Mouse (Mus musculus): ENCODE data around the gene Lrig2.

The Lrig2 gene

DNA sequence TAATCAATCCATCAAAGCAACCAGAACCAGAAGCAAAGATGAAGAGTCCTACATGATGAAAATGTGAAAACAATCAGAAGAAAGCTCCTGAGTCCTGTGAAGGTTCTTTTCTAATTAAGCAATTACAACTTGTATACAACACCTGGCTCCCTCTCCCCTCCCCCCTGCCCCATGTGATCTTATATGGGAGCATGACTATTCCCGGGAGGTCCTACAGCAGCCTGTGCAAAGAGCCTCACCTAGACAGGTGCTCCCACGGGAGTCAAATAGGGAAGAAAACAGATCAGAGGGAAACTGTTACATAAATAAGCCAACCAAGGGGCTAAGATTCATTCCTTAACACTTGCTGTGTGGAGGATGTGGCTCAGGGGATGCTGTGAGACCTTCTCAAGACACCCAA, 143.8 kb downstream of the Lrig2 start:
- DNase-seq (ENCODE audit: low read depth), result no peak

DNA sequence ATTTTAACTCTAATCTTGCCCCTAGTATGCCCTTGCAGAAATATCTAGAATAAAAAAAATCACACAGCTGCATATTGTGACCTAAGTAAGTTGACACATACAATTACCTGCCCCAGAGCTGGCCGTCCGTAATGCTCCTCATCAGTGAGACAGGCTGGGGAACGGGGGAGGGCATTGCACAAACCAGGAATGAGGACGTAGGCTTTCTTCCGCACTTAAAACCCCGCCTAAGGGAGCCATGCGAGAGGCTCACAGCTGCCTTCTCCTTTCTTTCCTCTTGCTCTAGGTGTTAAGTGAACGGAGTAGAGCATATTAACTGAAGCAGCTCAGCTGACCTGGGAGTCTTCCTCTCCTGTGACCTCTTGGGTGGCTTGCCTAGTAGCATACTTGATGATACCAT, 149.9 kb downstream of the Lrig2 start:
- no peak for DNase-seq (ENCODE audit: low read depth)

DNA sequence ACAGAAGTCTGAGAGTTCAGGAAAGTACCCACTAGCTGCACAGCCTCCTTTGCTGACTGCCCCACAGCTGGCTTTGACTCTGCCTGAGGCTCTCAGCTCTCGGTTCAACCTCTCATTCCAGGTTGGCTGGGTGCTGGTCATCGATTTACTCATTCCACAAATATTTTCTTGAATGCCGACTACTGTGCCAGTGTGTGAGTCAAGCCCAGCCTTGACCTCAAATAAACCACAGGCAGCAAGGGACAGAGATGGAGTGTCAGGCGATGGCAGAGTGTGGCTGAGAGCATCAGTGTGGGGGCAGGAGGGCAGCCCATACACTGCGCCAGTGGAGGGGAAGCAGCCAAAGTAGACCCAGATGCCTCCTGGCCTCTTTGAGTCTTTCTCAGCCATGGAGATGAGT, 151.4 kb downstream of the Lrig2 start:
- DNase-seq (ENCODE audit: low read depth), result peak; percentile 15

DNA sequence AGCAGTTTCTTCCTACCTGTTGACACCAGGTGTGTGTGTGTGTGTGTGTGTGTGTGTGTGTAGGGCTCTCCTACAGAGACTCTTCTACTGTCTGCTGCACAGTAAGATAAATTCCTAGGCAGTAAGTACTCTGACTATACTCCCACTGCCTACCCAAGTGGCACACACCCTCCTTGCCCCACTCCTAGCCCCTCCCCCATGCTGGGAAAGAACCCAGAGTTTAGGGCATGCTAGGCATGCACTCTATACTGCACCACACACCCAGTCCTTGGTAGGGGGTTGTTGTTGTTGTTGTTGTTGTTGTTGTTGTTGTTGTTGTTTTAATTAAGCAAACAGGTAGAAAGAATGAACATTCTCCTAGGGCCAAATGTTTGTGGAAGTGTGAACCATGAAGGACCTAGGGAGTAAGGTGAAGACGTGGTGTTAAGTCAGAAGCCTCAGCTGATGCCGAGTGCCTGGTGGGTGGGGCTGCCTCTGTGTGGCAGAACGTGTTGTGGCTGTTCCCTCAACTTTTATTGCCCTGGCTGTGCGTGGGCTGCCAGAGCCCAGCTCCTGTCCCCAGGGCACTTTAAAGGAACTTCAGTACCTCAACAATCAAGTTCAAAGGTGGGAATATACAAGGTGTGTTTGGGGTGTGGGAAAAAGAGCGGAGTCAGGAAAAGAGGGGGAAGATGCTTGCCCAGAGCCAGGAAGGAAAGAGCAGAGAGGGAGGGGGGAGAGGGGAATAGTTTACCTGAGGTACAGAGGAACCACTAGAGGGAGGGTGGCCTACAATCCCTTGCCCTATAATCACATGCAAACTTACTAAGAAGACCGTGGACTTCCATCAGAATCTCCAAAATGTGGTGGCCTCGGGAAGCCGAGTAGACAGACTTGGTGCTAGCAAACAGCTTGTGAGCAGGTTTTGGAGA, 152.2 kb downstream of the Lrig2 start:
- no peak for DNase-seq (ENCODE audit: low read depth)

DNA sequence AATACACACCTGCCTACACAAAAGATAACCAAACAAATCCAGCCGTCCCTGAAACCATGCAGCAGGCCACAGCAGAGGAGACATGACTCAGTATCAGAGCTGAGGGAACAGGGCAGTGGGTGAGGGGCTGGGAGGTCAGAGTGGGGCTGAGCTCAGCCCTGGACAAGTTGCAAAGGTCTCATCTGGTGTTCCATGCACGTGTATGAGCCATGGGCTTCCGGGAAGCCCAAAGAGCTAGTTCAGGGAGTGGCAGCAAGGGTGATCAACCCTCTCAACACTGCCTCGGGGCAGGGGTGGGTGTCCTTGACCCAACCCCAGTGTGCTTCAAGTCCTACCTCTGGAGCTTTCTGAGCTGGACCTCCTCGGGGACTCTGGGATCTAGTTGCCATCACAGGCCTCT, 153.0 kb downstream of the Lrig2 start:
- no peak for DNase-seq (ENCODE audit: low read depth)

DNA sequence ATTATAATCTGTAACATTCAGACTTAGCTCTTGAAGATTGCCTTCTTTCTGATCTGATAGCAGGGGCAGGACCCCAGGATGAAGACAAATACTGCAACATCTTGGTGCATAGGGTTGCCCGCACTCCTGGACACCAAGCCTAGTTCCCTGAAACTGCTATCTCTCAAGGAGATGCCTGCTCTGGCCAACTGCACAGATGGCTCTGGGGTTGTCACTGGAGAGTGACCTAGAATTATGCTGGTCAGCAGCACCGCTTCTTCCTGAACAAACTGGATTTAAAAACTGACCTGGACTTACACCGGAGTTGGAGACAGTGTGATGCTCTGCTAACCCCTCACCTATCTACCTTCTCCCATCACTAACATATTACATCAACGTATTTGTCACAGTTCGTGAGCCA, 155.6 kb downstream of the Lrig2 start:
- no peak for DNase-seq (ENCODE audit: low read depth)

DNA sequence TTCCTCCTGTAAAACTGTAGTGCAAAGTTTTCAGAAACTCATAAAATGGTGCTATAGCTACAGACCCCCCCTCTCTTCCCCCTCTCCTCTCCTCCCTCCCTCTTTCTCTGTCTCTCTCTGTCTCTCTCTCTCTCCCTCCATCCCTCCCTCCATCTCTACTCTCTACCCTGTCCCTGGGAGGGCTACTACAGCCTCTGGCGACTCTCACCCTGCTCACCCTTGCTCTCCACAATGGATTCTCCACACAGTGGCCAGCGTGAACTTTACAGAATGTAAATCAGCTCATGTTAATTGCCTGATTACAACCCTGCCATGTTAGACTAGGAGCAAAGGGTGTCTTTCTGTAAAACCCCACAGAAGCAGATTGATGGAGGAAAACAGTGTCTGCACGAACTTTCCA, 157.8 kb downstream of the Lrig2 start:
- no peak for DNase-seq (ENCODE audit: low read depth)

DNA sequence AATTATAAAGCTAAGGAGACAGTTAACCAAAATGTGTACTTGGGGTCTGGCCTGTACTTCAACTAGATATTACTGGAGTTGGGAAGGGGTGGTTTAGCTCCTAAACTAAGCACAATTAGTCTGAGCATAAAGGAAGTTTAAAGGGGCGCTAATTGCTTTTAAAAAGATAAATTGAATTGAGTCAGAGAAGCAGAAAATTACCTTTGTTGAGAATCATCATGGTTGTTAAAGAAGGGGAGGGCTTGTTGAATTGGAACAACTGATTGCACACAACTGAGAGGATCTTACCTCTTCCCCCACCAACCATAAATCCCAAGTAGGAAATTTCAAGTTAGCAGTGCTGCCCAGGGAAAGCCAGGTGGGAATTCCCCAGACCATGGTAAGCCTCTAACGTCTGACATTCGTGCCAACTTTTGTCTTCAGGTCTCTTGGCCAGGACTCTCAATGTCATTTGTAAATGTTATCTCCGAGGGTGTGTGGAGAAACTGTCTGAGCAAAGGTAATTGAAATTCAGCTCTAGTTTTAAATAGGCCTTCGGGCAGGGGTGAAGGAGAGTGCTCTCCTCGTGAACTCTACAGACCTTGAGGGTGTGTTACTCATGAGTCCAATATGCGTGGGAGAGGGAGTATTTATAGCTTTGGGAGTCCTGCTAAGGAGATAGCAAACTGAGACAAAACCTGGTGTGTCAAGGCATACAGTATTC, 159.2 kb downstream of the Lrig2 start:
- no peak for DNase-seq (ENCODE audit: low read depth)

DNA sequence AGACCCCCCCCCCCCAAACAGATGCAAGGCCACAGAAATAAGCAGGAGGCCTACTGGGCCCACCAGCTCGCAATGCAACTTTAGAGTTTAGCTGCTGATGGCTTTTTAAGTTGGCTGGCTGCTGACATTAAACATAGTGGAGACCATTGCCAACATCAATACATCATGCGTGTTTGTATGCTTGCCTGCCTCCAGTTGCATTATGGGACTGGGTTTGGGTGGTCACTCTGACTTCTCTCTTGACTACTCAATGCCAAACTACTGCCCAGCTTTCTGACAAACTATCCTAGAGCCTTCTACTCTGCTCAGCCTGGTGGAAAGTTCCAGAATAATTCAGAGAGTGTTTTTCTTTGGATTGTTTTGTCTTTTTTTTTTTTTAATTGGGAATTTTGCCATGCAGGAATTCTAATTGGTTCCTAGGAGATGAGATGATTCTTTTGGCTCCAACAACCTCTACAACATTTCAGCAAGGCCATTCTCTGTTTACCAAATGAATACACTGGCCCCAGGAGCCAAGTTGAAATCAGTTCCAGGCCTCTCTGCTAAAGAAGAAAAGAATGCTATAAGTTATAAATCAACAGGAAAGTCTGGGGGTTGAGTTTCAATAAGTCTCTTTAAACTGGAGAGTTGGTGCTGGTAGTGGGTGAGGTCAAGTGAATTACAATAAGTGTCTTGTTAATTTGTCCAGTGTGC, 161.3 kb downstream of the Lrig2 start:
- DNase-seq (ENCODE audit: low read depth), result no peak

DNA sequence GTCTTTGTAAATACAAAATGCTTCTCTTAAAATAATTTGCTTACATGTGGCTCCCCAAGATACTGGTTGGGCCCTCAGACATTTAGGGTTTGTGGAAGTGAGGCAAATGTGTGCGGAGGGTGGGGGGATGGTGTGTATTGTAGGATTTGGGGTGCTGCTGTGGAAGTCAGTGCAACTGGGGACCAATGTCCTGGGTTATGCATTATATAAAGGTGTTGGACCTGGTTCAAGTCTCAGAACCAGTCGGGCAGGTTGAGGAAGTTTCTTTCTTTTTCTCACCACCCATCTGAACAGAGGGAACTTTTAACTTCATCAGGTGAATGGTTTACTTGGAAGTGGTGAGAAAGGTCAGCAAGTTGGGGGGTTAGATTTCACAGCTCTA, 161.9 kb downstream of the Lrig2 start:
- DNase-seq (ENCODE audit: low read depth), result no peak

DNA sequence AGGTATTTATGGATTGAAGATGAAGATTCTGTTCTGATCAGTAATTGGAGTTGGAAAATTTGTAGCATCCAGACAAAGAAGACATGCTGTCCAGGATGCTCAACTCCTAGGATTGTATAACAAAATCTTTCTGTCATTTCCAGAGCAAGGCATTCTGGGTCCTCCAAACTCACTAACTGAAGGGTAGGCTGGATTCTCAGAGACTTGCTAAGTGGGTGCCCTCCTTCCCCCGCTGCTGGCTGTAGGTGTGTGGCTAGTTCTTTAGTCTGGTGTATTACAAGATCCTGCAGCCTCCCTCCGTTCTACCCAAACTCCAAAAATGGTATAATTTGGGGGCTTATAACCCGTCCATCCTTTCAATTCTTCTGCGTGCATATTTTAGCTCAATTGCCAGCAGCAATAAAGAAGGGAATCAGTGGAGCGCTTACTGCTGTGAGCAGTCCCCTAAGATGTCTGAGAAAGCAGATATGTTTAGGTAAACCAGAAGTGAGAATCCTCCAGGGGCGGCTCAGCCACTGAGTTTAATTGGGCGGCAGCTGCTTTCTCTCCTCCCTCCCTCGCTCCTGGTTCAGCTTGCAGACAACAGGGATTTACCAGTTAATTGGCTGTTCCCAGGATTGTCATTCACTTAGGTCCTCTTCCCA, 162.4 kb downstream of the Lrig2 start:
- no peak for DNase-seq (ENCODE audit: low read depth)

All from 416B (cell line).